Mouse (Mus musculus): ENCODE data around the gene Chmp2a. TPM values are rescaled to one million over a fixed set of nuclear protein-coding genes. Genes with fewer than 3 reads are reported as not detected.

Chmp2a gene
- polyA plus RNA-seq, 1 experiment, result 194 TPM

GRCm38 (mm10) chr7:13041256-13041655, 6.6 kb upstream of the Chmp2a start:
- Histone ChIP-seq H3K27ac (replicated peaks; ENCODE audit: low read depth, low read length) (no peak overlapping the region), H3K4me3 (ENCODE audit: insufficient read depth, low read depth, low read length) (no peak overlapping the region), H3K4me1 (ENCODE audit: control insufficient read depth, insufficient read depth, insufficient read length, low read length) (no peaks in the 10 kb centered on the region; the same call in none of the 2 replicates)

- no peaks in the 10 kb centered on the region; the same call in none of the 2 replicates for H3K4me1 ChIP-seq (ENCODE audit: control insufficient read depth, insufficient read depth, insufficient read length, low read length)
- no peak overlapping the region for H3K27ac ChIP-seq (replicated peaks; ENCODE audit: low read depth, low read length)
- H3K4me3 ChIP-seq (ENCODE audit: insufficient read depth, low read depth, low read length), result peak overlapping the region; percentile 93
Observed at GRCm38 (mm10) chr7:13039181-13039580, 4.6 kb upstream of the Chmp2a start.

GRCm38 (mm10) chr7:13038621-13039169, 4.1 kb upstream of the Chmp2a start:
- peak overlapping the region; percentile 93 for H3K4me3 ChIP-seq (ENCODE audit: insufficient read depth, low read depth, low read length)
- H3K27ac ChIP-seq (replicated peaks; ENCODE audit: low read depth, low read length), result peak overlapping the region; percentile 96
- no peaks in the 10 kb centered on the region; the same call in none of the 2 replicates for H3K4me1 ChIP-seq (ENCODE audit: control insufficient read depth, insufficient read depth, insufficient read length, low read length)

GRCm38 (mm10) chr7:13037901-13038555, 3.4 kb upstream of the Chmp2a start, which contains the start of gene Ube2m:
Gene Ube2m, minus strand, starts transcription at chr7:13038275.
- H3K27ac ChIP-seq (replicated peaks; ENCODE audit: low read depth, low read length), result peak within 1 kb of the TSS; percentile 96
- no peaks in the 10 kb centered on the region; the same call in none of the 2 replicates for H3K4me1 ChIP-seq (ENCODE audit: control insufficient read depth, insufficient read depth, insufficient read length, low read length)
- peak within 1 kb of the TSS; percentile 98 for H3K4me3 ChIP-seq (ENCODE audit: insufficient read depth, low read depth, low read length)

- H3K27ac ChIP-seq (replicated peaks; ENCODE audit: low read depth, low read length), result peak overlapping the region; percentile 92
- H3K4me3 ChIP-seq (ENCODE audit: insufficient read depth, low read depth, low read length), result peak overlapping the region; percentile 98
Observed at GRCm38 (mm10) chr7:13037366-13037765, 2.8 kb upstream of the Chmp2a start.

GRCm38 (mm10) chr7:13036806-13037205, 2.2 kb upstream of the Chmp2a start:
- H3K27ac ChIP-seq (replicated peaks; ENCODE audit: low read depth, low read length), result peak overlapping the region; percentile 92
- peak overlapping the region; percentile 98 for H3K4me3 ChIP-seq (ENCODE audit: insufficient read depth, low read depth, low read length)
- no peaks in the 10 kb centered on the region; the same call in none of the 2 replicates for H3K4me1 ChIP-seq (ENCODE audit: control insufficient read depth, insufficient read depth, insufficient read length, low read length)

More at GRCm38 (mm10) chr7:13037366-13037765, 2.8 kb upstream of the Chmp2a start:
- no peaks in the 10 kb centered on the region; the same call in none of the 2 replicates for H3K4me1 ChIP-seq (ENCODE audit: control insufficient read depth, insufficient read depth, insufficient read length, low read length)

- Histone ChIP-seq H3K4me3 (ENCODE audit: insufficient read depth, low read depth, low read length) (peak overlapping the region; percentile 68), H3K27ac (replicated peaks; ENCODE audit: low read depth, low read length) (no peak overlapping the region)
Observed at GRCm38 (mm10) chr7:13035211-13035855, 726 bp upstream of the Chmp2a start.

GRCm38 (mm10) chr7:13033451-13034147, 1.0 kb downstream of the Chmp2a start:
- Histone ChIP-seq H3K4me3 (ENCODE audit: insufficient read depth, low read depth, low read length) (peak overlapping the region; percentile 68), H3K27ac (replicated peaks; ENCODE audit: low read depth, low read length) (peak overlapping the region; percentile 85), H3K4me1 (ENCODE audit: control insufficient read depth, insufficient read depth, insufficient read length, low read length) (no peaks in the 10 kb centered on the region; the same call in 1 of the 2 replicates)

More at GRCm38 (mm10) chr7:13035211-13035855, 726 bp upstream of the Chmp2a start:
- no peaks in the 10 kb centered on the region; the same call in none of the 2 replicates for H3K4me1 ChIP-seq (ENCODE audit: control insufficient read depth, insufficient read depth, insufficient read length, low read length)

- Histone ChIP-seq H3K4me3 (ENCODE audit: insufficient read depth, low read depth, low read length) (no peak overlapping the region), H3K27ac (replicated peaks; ENCODE audit: low read depth, low read length) (no peak overlapping the region), H3K4me1 (ENCODE audit: control insufficient read depth, insufficient read depth, insufficient read length, low read length) (no peaks in the 10 kb centered on the region; the same call in 1 of the 2 replicates)
Observed at GRCm38 (mm10) chr7:13032541-13032940, 2.1 kb downstream of the Chmp2a start.

GRCm38 (mm10) chr7:13031983-13032382, 2.6 kb downstream of the Chmp2a start:
- Histone ChIP-seq H3K27ac (replicated peaks; ENCODE audit: low read depth, low read length) (no peak overlapping the region), H3K4me1 (ENCODE audit: control insufficient read depth, insufficient read depth, insufficient read length, low read length) (no peaks in the 10 kb centered on the region; the same call in 1 of the 2 replicates), H3K4me3 (ENCODE audit: insufficient read depth, low read depth, low read length) (no peak overlapping the region)

GRCm38 (mm10) chr7:13031069-13031468, 3.5 kb downstream of the Chmp2a start:
- Histone ChIP-seq H3K4me3 (ENCODE audit: insufficient read depth, low read depth, low read length) (no peak overlapping the region), H3K4me1 (ENCODE audit: control insufficient read depth, insufficient read depth, insufficient read length, low read length) (no peaks in the 10 kb centered on the region), H3K27ac (replicated peaks; ENCODE audit: low read depth, low read length) (no peak overlapping the region)

- Histone ChIP-seq H3K4me3 (ENCODE audit: insufficient read depth, low read depth, low read length) (no peak overlapping the region), H3K4me1 (ENCODE audit: control insufficient read depth, insufficient read depth, insufficient read length, low read length) (0 out of 2 replicates have a peak, but pooled peaks cover 5% of the 10 kb centered on the region), H3K27ac (replicated peaks; ENCODE audit: low read depth, low read length) (no peak overlapping the region)
Observed at GRCm38 (mm10) chr7:13028986-13029385, 5.6 kb downstream of the Chmp2a start.

GRCm38 (mm10) chr7:13025511-13026112, 9.0 kb downstream of the Chmp2a start:
- peak overlapping the region; percentile 85 for H3K4me3 ChIP-seq (ENCODE audit: insufficient read depth, low read depth, low read length)
- H3K4me1 ChIP-seq (ENCODE audit: control insufficient read depth, insufficient read depth, insufficient read length, low read length), result 0 out of 2 replicates have a peak, but pooled peaks cover 5% of the 10 kb centered on the region
- no peak overlapping the region for H3K27ac ChIP-seq (replicated peaks; ENCODE audit: low read depth, low read length)

GRCm38 (mm10) chr7:13024805-13025204, 9.8 kb downstream of the Chmp2a start:
- H3K27ac ChIP-seq (replicated peaks; ENCODE audit: low read depth, low read length), result no peak overlapping the region; the same call in 1 of the 2 replicates

More at GRCm38 (mm10) chr7:13024805-13025204, 9.8 kb downstream of the Chmp2a start:
- Histone ChIP-seq H3K4me1 (ENCODE audit: control insufficient read depth, insufficient read depth, insufficient read length, low read length) (0 out of 2 replicates have a peak, but pooled peaks cover 5% of the 10 kb centered on the region), H3K4me3 (ENCODE audit: insufficient read depth, low read depth, low read length) (peak overlapping the region; percentile 85)
